14 mouse cellular contexts compared by ENCODE assay signal in the genomic region with DNA sequence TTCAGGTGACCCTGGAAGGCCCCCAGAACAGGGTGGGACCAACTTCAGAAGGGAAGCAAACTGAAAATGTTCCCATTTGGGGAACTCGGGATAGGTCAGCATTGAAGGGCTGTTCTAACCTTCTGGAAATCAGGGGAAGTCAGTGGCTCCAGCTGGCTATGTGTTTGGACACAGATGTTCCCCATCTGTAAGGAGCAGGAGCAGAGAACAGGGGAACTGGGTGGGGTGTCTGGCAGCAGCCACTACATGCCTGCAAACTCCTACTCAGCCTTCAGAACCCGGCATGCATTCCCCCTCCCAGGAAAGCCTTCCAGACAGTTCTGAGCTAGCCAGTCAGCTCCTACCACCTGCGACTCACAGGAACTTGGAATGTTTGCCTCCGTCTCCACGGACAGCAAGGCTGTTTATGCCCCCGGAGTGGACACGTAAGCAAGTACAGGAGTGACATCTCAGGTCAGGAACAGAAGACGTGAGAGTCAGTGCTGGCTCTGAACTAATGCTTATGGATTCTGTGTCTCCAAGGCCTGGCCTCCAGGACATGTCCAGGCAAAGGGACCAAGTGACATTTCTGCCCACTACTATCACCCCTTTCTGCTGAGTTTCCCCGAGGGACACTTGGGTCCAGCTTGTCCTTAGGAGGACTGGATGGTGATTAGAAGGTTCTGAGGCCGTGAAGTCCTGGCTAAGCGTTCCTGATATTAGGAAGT.
DNase-seq lines count a peak whose midpoint lies in the region; ATAC-seq and TF ChIP-seq lines count a peak whose summit lies in the region.
"Had no signal": no experiment of that assay in that cellular context is flagged by ENCODE, and none has a peak within 500 bp of the region (broad histone marks: within the 10 kb centered on the region; RNA-seq: fewer than 3 reads in every experiment).

No protein-coding gene starts in this region.

- no peak for TF ChIP-seq POLR2A in thymus, adult 2 months (IDR thresholded peaks at IDR 0.05; ENCODE audit: control insufficient read depth, extremely low read depth, insufficient read depth, low read length, poor library complexity)

- no peaks in the 10 kb centered on the region for H3K9me3 ChIP-seq in lung, postnatal 0 days (ENCODE audit: low read length)
- no peaks in the 10 kb centered on the region for H3K9me3 ChIP-seq in stomach, embryonic 15.5 days
- H3K9me3 ChIP-seq: heart, embryonic 13.5 days; liver, embryonic 15.5 days had no signal

- H3K36me3 ChIP-seq in lung, postnatal 0 days (ENCODE audit: insufficient read depth, low read length): no peaks in the 10 kb centered on the region
- no peaks in the 10 kb centered on the region for H3K36me3 ChIP-seq in stomach, embryonic 15.5 days
- no peaks in the 10 kb centered on the region for H3K36me3 ChIP-seq in thymus, adult 2 months (ENCODE audit: control insufficient read depth, insufficient read depth, low read length)
- H3K36me3 ChIP-seq: heart, embryonic 13.5 days; liver, embryonic 15.5 days had no signal

- DNase-seq in gastrocnemius, adult 2 months: no peak
- DNase-seq in gastrocnemius, postnatal 14 days: no peak
- DNase-seq in lung, postnatal 0 days (ENCODE audit: low spot score): peak; percentile 78
- DNase-seq in lung, postnatal 14 days: no peak
- DNase-seq in heart, postnatal 25 days (ENCODE audit: low spot score): peak; percentile 50
- no peak for DNase-seq in adrenal gland, postnatal 36 days
- DNase-seq in thymus, adult 2 months: no peak
- DNase-seq: cerebellum, postnatal 10 days; left cerebral cortex, postnatal 4 days had no signal

- intact Hi-C loops in gastrocnemius, adult 2 months (cut with DNase I): no loop called here
- intact Hi-C loops in gastrocnemius, postnatal 14 days (cut with DNase I; ENCODE audit: low total_unique reads): no loop called here
- intact Hi-C loops in heart, postnatal 25 days (cut with DNase I): no loop called here

- peaks cover 6% of the 10 kb centered on the region; the same call in 1 of the 2 replicates for H3K4me1 ChIP-seq in lung, postnatal 0 days (ENCODE audit: insufficient read depth, low read depth, low read length)
- H3K4me1 ChIP-seq in stomach, embryonic 15.5 days: peaks cover 18% of the 10 kb centered on the region
- peaks cover 10% of the 10 kb centered on the region for H3K4me1 ChIP-seq in thymus, adult 2 months (replicated peaks; ENCODE audit: control insufficient read depth, insufficient read depth, low read length)

- H3K4me3 ChIP-seq in gastrocnemius, adult 2 months: no peak overlapping the region
- H3K4me3 ChIP-seq in lung, postnatal 0 days (ENCODE audit: low read depth, low read length): no peak overlapping the region
- no peak overlapping the region for H3K4me3 ChIP-seq in stomach, embryonic 15.5 days (replicated peaks)
- no peak overlapping the region for H3K4me3 ChIP-seq in thymus, adult 2 months (ENCODE audit: control insufficient read depth, insufficient read depth, low read length)
- H3K4me3 ChIP-seq: heart, embryonic 13.5 days; liver, embryonic 15.5 days had no signal

- H3K27ac ChIP-seq in gastrocnemius, adult 2 months: peak overlapping the region; percentile 21
- H3K27ac ChIP-seq in lung, postnatal 0 days (ENCODE audit: low read length): peak overlapping the region; percentile 35; the same call in 1 of the 2 replicates
- peak overlapping the region; percentile 68; the same call in 1 of the 2 replicates for H3K27ac ChIP-seq in stomach, embryonic 15.5 days
- no peak overlapping the region for H3K27ac ChIP-seq in thymus, adult 2 months (ENCODE audit: control insufficient read depth, insufficient read depth, low read length)
- H3K27ac ChIP-seq: liver, embryonic 15.5 days had no signal

- H3K4me2 ChIP-seq in lung, postnatal 0 days (replicated peaks; ENCODE audit: low read depth, low read length): no peak overlapping the region
- no peak overlapping the region for H3K4me2 ChIP-seq in stomach, embryonic 15.5 days
- H3K4me2 ChIP-seq: heart, embryonic 13.5 days; liver, embryonic 15.5 days had no signal

- peak; percentile 21 for ATAC-seq in lung, postnatal 0 days
- ATAC-seq in stomach, embryonic 15.5 days (ENCODE audit: insufficient read depth, low FRiP score, low read depth): peak; percentile 19; the same call in 1 of the 2 replicates
- ATAC-seq: hindbrain, embryonic 16.5 days; Patski had no signal

- H3K27me3 ChIP-seq in lung, postnatal 0 days (replicated peaks; ENCODE audit: insufficient read depth, low read length): no peaks in the 10 kb centered on the region
- no peaks in the 10 kb centered on the region for H3K27me3 ChIP-seq in stomach, embryonic 15.5 days (replicated peaks)
- no peaks in the 10 kb centered on the region for H3K27me3 ChIP-seq in thymus, adult 2 months (ENCODE audit: control insufficient read depth, insufficient read depth, low read length)
- H3K27me3 ChIP-seq: heart, embryonic 13.5 days; liver, embryonic 15.5 days; Patski had no signal

- 58% methylated on average over 11 of the region's 11 CpGs for WGBS in lung, postnatal 0 days
- WGBS in stomach, embryonic 15.5 days: 63% methylated on average over 11 of the region's 11 CpGs
- 92% methylated on average over 11 of the region's 11 CpGs for WGBS in thymus, adult 2 months

- no peak for TF ChIP-seq CTCF in gastrocnemius, adult 2 months (IDR thresholded peaks at IDR 0.05)
- no peak for TF ChIP-seq CTCF in lung, postnatal 0 days (IDR thresholded peaks at IDR 0.05)
- no peak for TF ChIP-seq CTCF in thymus, adult 2 months (IDR thresholded peaks at IDR 0.05; ENCODE audit: borderline replicate concordance, control insufficient read depth, extremely low read depth, insufficient read depth, low read length, poor library complexity)

- no peak overlapping the region for H3K9ac ChIP-seq in lung, postnatal 0 days (replicated peaks; ENCODE audit: low read depth)
- H3K9ac ChIP-seq in stomach, embryonic 15.5 days: no peak overlapping the region
- H3K9ac ChIP-seq: heart, embryonic 13.5 days; liver, embryonic 15.5 days had no signal

- TF ChIP-seq EP300 in lung, postnatal 0 days (IDR thresholded peaks at IDR 0.05): peak; percentile 61; the same call in 1 of the 2 replicates

Comparison
In these comparisons a context has a peak if more than half of its experiments do, and no peak if none do; other contexts are left out.
1. DNase-seq: peak in lung, postnatal 0 days (single experiment) and heart, postnatal 25 days (single experiment); none in gastrocnemius, adult 2 months (single experiment), gastrocnemius, postnatal 14 days (single experiment), lung, postnatal 14 days (single experiment), adrenal gland, postnatal 36 days (0 of 2) and thymus, adult 2 months (single experiment).